Mouse (Mus musculus) neural tube, embryonic 14.5 days (tissue): Measurements from ENCODE around the gene Rhbdf2. TPM values are rescaled to one million over a fixed set of nuclear protein-coding genes. Genes with fewer than 3 reads are reported as not detected.
"Not testable (repeated sequence)": the region's sequence is repeated elsewhere in the genome, so short reads cannot be mapped to it uniquely, and the experiment has no call there.

ENCODE experiments used
- ATAC-seq: fragments of 200-750 bp; cut with Nextera tagmentation; 2 replicates; pipeline ENCODE4 v1.8.0; 2017; ENCODE audit warnings: low read depth, mild to moderate bottlenecking, moderate TSS enrichment, moderate library complexity
- H3K27ac ChIP-seq: fragments of 300-500 bp; sonication (generic); 2 replicates; pipeline ENCODE4 v1.5.1; 2014; ENCODE audit warnings: low read depth, mild to moderate bottlenecking, control low read depth, low read length, moderate library complexity, mixed read lengths
- H3K27me3 ChIP-seq: fragments of 300-500 bp; sonication (generic); 2 replicates; pipeline ENCODE4 v1.6.1; 2014; ENCODE audit warnings: low read length; ENCODE audit not compliant: control insufficient read depth, insufficient read depth
- H3K36me3 ChIP-seq: fragments of 300-500 bp; sonication (generic); 2 replicates; pipeline ENCODE4 v1.6.1; 2014; ENCODE audit warnings: low read length, mixed read lengths; ENCODE audit not compliant: control insufficient read depth, insufficient read depth
- H3K4me1 ChIP-seq: fragments of 300-500 bp; sonication (generic); 2 replicates; pipeline ENCODE4 v1.6.1; 2014; ENCODE audit warnings: low read length; ENCODE audit not compliant: control insufficient read depth, insufficient read depth
- H3K4me2 ChIP-seq: fragments of 300-500 bp; sonication (generic); 2 replicates; pipeline ENCODE4 v1.6.1; 2014; ENCODE audit warnings: mild to moderate bottlenecking, low read depth, low read length, control low read depth
- H3K4me3 ChIP-seq: fragments of 300-500 bp; sonication (generic); 2 replicates; pipeline ENCODE4 v1.5.1; 2014; ENCODE audit warnings: low read depth, low read length, control low read depth, mixed read lengths
- H3K9ac ChIP-seq: fragments of 300-500 bp; sonication (generic); replicated peaks from 2 replicates; pipeline ENCODE4 v1.6.1; 2014; ENCODE audit warnings: low read depth, mild to moderate bottlenecking, control low read depth, low read length, mixed read lengths
- H3K9me3 ChIP-seq: fragments of 300-500 bp; sonication (generic); 2 replicates; pipeline ENCODE4 v1.6.1; 2016; ENCODE audit warnings: low read length; ENCODE audit not compliant: control insufficient read depth
- WGBS: fragments of 180-500 bp; shearing (Covaris S2); extraction: QIAGEN DNeasy Blood & Tissue Kit; methylation state at CpG from one replicate; pipeline ENCODE4 v1.1.7; 2014; 5-methylcytosine and 5-hydroxymethylcytosine counted together
- polyA plus RNA-seq: library from polyadenylated mRNA; unstranded; fragments of >200 nt; fragmentation: Nextera tagmentation; extraction: Ambion mirVana; gene quantifications from 2 replicates; pipeline ENCODE4 v1.2.1, GENCODE M21; 2014

The Rhbdf2 gene
- polyA plus RNA-seq, 1 experiment from 2014 or later, result 0.52 TPM

DNA sequence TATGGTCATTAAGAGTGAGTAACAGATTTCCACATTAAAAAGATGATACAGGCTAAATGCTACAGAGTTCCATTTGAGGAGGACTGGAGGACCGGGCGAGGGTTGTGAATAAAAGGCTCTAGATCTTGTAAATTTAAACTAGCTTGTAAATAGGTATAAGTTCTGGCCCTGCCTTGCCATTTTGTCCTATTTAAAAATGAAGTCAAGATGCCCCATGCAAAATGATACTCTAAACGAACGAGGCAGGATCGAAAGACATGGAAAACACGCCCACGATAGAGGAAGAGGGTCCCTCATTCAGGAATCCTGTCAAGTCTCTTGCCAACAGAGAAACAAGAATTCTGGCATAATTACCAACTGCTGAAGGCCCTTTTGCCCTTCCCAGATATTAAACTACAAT lies 43.6 kb upstream of the Rhbdf2 start:
- Histone ChIP-seq H3K36me3 (peaks cover 19% of the 10 kb centered on the region), H3K9me3 (no peaks in the 10 kb centered on the region), H3K27me3 (no peaks in the 10 kb centered on the region), H3K4me3 (peak overlapping the region; percentile 71; the same call in 1 of the 2 replicates), H3K4me1 (peaks cover 23% of the 10 kb centered on the region), H3K9ac (no peak overlapping the region), H3K4me2 (0 out of 2 replicates have a peak overlapping the region, but pooled peaks have one; percentile 51), H3K27ac (no peak overlapping the region; the same call in 1 of the 2 replicates)
- no peak for ATAC-seq
- 83% methylated on average over 7 of the region's 7 CpGs for WGBS

DNA sequence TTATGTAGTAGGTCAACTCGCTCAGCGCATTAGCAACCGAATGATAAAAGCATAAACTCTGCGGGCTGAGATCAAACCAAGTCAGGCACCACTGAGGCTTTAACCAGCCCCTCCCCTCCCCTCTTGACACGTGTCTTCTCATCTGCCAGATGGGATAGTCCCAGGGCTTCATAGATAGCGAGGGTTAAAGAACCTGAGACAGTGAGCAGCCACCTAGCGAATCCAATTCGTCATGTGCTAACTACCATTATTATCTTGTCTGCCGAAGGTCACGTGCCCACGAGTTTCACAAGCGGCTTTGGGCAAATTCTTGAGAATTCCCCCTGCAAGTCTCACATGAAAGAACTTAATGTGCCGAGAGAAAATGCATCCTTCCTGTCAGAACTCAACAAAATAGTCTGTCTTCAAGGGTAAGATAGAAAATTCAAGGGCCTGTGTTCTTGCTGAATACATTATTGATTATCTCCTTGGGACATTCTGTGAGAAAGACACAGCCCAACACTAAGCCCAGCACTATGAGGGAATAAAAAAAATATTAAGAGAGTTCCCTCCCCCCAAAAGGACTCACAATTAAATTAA lies 43.1 kb upstream of the Rhbdf2 start:
- Histone ChIP-seq H3K4me1 (peaks cover 23% of the 10 kb centered on the region), H3K36me3 (peaks cover 19% of the 10 kb centered on the region), H3K27ac (0 out of 2 replicates have a peak overlapping the region, but pooled peaks have one; percentile 10), H3K4me3 (no peak overlapping the region), H3K4me2 (no peak overlapping the region), H3K27me3 (no peaks in the 10 kb centered on the region), H3K9ac (peak overlapping the region; percentile 16; the same call in 1 of the 2 replicates), H3K9me3 (no peaks in the 10 kb centered on the region)
- ATAC-seq, result no peak
- WGBS, result 48% methylated on average over 13 of the region's 13 CpGs

DNA sequence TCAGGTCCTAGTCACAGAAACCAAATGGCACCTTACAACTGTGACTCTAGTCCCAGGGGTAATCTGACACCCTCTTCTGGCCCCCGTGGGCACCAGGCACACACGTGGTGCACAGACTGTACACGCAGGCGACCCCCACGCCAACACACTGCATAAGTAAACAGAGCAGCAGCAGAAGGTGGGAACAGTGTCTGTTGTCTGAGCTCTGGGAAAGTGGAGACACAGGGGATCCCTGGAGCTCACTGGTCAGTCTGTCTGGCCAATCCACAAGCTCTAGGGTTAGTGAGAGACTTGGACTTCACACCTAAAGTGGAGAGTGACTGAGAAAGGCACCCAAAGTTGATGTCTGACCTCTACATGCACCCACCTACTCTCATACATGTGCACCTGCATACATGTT lies 42.5 kb upstream of the Rhbdf2 start:
- 0 out of 2 replicates have a peak overlapping the region, but pooled peaks have one; percentile 10 for H3K27ac ChIP-seq

DNA sequence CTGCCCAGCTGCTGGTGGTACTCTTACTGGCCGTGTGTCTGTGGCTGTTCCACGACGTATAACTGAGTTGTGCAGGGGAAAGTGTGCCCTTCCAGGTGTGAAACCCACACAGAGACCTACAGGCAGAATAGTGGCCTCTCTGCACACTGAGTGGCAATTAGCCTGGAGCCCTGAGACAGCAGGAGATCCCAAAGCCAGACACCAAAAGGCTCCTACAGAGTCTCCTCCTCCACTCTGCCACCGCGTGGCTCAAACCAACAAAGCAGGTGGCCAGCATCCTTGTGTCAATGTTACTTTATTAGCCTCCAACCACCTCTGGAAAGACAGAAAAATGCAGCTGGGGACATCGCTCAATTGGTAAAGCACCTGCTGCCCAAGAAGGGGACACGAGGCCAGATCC lies 42.0 kb upstream of the Rhbdf2 start:
- Histone ChIP-seq H3K4me3 (no peak overlapping the region), H3K9me3 (no peaks in the 10 kb centered on the region), H3K4me2 (no peak overlapping the region), H3K4me1 (peaks cover 27% of the 10 kb centered on the region), H3K9ac (no peak overlapping the region), H3K36me3 (peaks cover 9% of the 10 kb centered on the region), H3K27me3 (no peaks in the 10 kb centered on the region), H3K27ac (no peak overlapping the region)
- WGBS, result 34% methylated on average over 7 of the region's 7 CpGs
- no peak for ATAC-seq

More for the DNA sequence above, 42.5 kb upstream of the Rhbdf2 start:
- no peak for ATAC-seq
- WGBS, result 43% methylated on average over 5 of the region's 5 CpGs
- Histone ChIP-seq H3K4me2 (no peak overlapping the region), H3K4me3 (no peak overlapping the region), H3K4me1 (peaks cover 23% of the 10 kb centered on the region), H3K9ac (peak overlapping the region; percentile 16; the same call in 1 of the 2 replicates), H3K36me3 (peaks cover 14% of the 10 kb centered on the region), H3K27me3 (no peaks in the 10 kb centered on the region), H3K9me3 (no peaks in the 10 kb centered on the region)

DNA sequence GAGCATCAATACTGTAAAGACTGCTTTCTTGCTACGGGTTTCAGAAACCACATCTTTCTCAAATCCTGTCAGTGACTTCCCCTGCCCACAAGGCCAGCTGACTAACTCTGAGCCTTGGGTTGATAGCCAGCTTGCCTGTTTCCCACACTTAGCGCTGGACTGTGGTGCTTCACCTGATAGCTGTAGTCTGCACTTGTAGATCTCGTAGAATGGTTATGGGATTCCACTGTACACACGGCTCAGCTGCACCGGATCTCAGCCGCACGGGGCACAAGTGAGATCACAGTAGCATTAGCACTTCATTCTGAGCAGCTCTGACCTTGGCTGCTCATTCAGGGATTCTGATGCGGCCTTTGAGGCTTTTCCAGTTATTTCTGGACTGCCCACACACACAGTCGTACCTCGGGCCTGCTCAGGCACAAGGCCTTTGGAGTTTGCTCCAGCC lies 41.6 kb upstream of the Rhbdf2 start:
- peaks cover 32% of the 10 kb centered on the region for H3K4me1 ChIP-seq
- ATAC-seq, result no peak
- peaks cover 5% of the 10 kb centered on the region for H3K36me3 ChIP-seq
- H3K9ac ChIP-seq, result no peak overlapping the region
- no peaks in the 10 kb centered on the region for H3K9me3 ChIP-seq
- no peaks in the 10 kb centered on the region for H3K27me3 ChIP-seq
- H3K4me3 ChIP-seq, result no peak overlapping the region
- no peak overlapping the region for H3K27ac ChIP-seq
- 83% methylated on average over 10 of the region's 10 CpGs for WGBS
- no peak overlapping the region for H3K4me2 ChIP-seq

DNA sequence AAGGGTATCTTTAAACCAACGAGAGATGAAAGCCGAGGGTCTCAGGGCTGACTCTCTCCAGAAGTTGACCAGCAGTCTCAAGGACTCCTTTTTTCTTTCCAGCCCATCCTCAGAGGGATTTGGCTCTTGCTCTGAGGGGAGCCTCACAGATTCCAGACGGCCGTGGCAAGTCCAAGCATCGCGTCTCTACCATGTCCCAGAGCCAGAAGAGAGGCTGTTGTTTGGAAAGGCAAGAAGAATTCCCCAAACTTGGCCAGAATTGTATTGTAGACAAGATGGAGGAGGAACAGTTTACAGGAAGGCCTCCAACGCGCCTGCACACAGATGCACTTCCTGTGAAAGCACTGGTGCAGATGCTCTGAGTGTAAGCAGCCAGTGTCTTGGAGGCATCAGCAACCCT lies 41.1 kb upstream of the Rhbdf2 start:
- H3K4me1 ChIP-seq, result peaks cover 31% of the 10 kb centered on the region
- H3K4me2 ChIP-seq, result no peak overlapping the region
- no peak overlapping the region for H3K4me3 ChIP-seq
- no peaks in the 10 kb centered on the region for H3K9me3 ChIP-seq
- H3K9ac ChIP-seq, result no peak overlapping the region
- 0 out of 2 replicates have a peak, but pooled peaks cover under 1% of the 10 kb centered on the region for H3K36me3 ChIP-seq
- ATAC-seq, result no peak
- no peak overlapping the region for H3K27ac ChIP-seq
- 82% methylated on average over 8 of the region's 8 CpGs for WGBS
- no peaks in the 10 kb centered on the region for H3K27me3 ChIP-seq

DNA sequence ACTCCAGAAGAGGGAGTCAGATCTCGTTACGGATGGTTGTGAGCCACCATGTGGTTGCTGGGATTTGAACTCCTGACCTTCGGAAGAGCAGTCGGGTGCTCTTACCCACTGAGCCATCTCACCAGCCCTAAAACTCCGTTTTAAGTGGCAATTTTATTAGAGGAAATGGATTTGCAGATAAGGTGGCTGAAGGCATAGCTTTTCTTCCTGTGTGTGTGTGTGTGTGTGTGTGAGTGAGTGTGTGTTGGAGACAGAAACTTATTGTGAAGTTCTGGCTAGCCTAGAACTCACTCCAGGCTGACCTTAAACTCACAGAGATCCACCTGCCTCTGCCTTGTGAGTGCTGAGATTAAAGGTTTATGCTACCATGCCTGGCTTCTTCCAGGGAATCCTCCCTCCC lies 40.2 kb upstream of the Rhbdf2 start:
- not testable (repeated sequence) for H3K9ac ChIP-seq, ATAC-seq, H3K27ac ChIP-seq, H3K4me3 ChIP-seq, H3K36me3 ChIP-seq, H3K27me3 ChIP-seq, H3K4me2 ChIP-seq, H3K9me3 ChIP-seq
- peaks cover 35% of the 10 kb centered on the region for H3K4me1 ChIP-seq
- WGBS, result 84% methylated on average over 3 of the region's 5 CpGs

DNA sequence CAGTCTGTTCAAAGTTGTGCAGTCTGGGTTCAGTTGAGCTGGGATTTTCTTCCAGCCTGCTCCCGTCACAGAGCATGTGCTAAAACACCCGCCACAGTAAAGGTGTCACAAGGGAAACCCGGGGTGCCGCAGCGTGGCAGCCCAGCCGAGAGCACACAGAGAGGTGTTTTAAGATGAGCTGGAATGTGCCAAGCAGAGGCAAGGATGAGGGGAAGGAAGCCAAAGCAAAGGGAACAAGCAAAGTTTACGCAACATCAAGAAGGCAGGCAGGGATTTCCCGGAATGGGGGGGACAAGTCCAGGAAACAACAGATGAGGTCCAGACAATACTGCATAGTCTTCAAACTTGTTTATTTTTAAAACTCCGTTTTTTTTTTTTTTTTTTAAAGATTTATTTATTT lies 39.7 kb upstream of the Rhbdf2 start:
- H3K4me1 ChIP-seq, result peaks cover 39% of the 10 kb centered on the region
- ATAC-seq, result no peak
- WGBS, result 78% methylated on average over 9 of the region's 9 CpGs

DNA sequence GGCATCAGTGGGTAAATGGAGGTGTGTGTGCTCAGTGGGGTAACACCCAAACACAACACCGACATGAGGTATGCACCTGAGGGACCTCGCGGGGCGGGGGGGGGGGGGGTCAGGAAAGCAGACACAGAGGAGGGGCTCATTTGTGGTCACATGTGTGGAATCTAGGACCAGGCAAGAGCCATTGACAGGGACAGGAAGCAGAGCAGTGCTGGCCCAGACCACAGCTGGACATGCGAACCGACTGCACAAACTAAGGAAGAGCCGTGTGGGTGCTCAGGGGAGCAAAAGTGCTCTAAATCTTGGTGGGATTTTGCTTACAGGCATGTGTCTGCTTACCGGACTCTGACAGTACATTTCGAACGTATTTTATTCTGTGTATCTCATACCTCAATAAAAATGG lies 38.5 kb upstream of the Rhbdf2 start:
- Histone ChIP-seq H3K27me3 (no peaks in the 10 kb centered on the region), H3K27ac (no peak overlapping the region), H3K9ac (no peak overlapping the region), H3K4me1 (peaks cover 47% of the 10 kb centered on the region), H3K4me3 (no peak overlapping the region), H3K4me2 (no peak overlapping the region), H3K36me3 (no peaks in the 10 kb centered on the region), H3K9me3 (no peaks in the 10 kb centered on the region)
- ATAC-seq, result no peak
- 81% methylated on average over 10 of the region's 10 CpGs for WGBS

More for the DNA sequence above, 39.7 kb upstream of the Rhbdf2 start:
- H3K27me3 ChIP-seq, result no peaks in the 10 kb centered on the region
- no peak overlapping the region for H3K4me3 ChIP-seq
- no peak overlapping the region for H3K27ac ChIP-seq
- H3K9me3 ChIP-seq, result no peaks in the 10 kb centered on the region
- H3K9ac ChIP-seq, result no peak overlapping the region
- no peak overlapping the region for H3K4me2 ChIP-seq
- H3K36me3 ChIP-seq, result no peaks in the 10 kb centered on the region
